ENCODE assay signal across 8 mouse cellular contexts in the genomic region with DNA sequence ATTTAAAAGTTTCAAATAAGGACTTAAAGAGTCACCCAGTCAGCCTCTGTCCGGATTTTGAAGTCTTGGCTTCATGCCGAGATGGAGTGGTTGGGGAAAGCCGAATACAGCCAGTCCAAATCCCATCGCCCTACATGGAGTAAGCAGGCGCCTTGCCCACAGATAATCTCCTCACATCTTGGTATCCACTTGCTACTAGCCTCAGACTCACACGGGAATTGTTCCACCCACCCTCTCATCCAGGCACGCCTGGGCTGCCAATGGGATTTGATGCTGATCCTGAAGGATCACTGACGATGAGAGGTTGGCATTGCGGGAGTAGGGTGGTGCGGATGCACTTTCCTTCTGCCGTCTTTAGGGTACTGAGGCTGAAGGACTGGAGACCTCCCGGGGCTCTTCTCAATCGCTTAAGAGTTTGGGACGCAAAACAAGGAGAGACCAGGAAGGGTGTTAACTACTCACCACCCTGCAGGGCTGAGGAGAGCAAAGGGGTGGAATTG. TPM values are rescaled to one million over a fixed set of nuclear protein-coding genes. Genes with fewer than 3 reads are reported as not detected.
DNase-seq lines count a peak whose midpoint lies in the region; ATAC-seq and TF ChIP-seq lines count a peak whose summit lies in the region.

A gene (plus strand): TSS at position 292 of the 500 bp plus-strand sequence.

- peaks cover 54% of the 10 kb centered on the region for H3K4me1 ChIP-seq in hindbrain, embryonic 10.5 days (replicated peaks)
- H3K4me1 ChIP-seq in lung, embryonic 14.5 days (ENCODE audit: insufficient read depth) = peaks cover 22% of the 10 kb centered on the region

- no peaks in the 10 kb centered on the region for H3K9me3 ChIP-seq in hindbrain, embryonic 10.5 days
- H3K9me3 ChIP-seq in lung, embryonic 14.5 days (ENCODE audit: low read depth, low read length) = no peaks in the 10 kb centered on the region

- no peak for TF ChIP-seq CTCF in lung, embryonic 14.5 days (IDR thresholded peaks at IDR 0.05; ENCODE audit: low read depth)

- peak within 1 kb of the TSS; percentile 82 for H3K4me2 ChIP-seq in lung, embryonic 14.5 days

- whole genome bisulfite sequencing in hindbrain, embryonic 10.5 days = under 1% methylated on average over 14 of the region's 14 CpGs
- 0% methylated on average over 14 of the region's 14 CpGs for WGBS in lung, embryonic 14.5 days

- DNase-seq in ZHBTc4 (ENCODE audit: low read depth, low spot score) = peak; percentile 65
- DNase-seq in cerebellum, adult 9-10 months = peak; percentile 79
- DNase-seq in frontal cortex, postnatal 14 days (ENCODE audit: low spot score in 2 of 2) = peak; percentile 62 to 77
- DNase-seq in hindbrain, embryonic 10.5 days (ENCODE audit: low spot score) = no peak
- peak; percentile 57 for DNase-seq in layer of hippocampus, adult 9-10 months (ENCODE audit: low spot score)
- DNase-seq in lung, embryonic 14.5 days = peak; percentile 85
- DNase-seq in ovary, adult 18-20 months (ENCODE audit: low spot score) = peak; percentile 49
- DNase-seq in yolk sac, embryonic 10.5 days (ENCODE audit: low spot score) = peak; percentile 35

- no peaks in the 10 kb centered on the region for H3K27me3 ChIP-seq in hindbrain, embryonic 10.5 days (ENCODE audit: insufficient read depth, poor library complexity, severe bottlenecking)
- no peaks in the 10 kb centered on the region for H3K27me3 ChIP-seq in lung, embryonic 14.5 days (ENCODE audit: insufficient read depth, low read length)

- H3K4me3 ChIP-seq in hindbrain, embryonic 10.5 days = peak within 1 kb of the TSS; percentile 86
- peak within 1 kb of the TSS; percentile 80 for H3K4me3 ChIP-seq in lung, embryonic 14.5 days (ENCODE audit: low read depth, low read length)

- H3K27ac ChIP-seq in hindbrain, embryonic 10.5 days = peak within 1 kb of the TSS; percentile 97
- peak within 1 kb of the TSS; percentile 99 for H3K27ac ChIP-seq in lung, embryonic 14.5 days (ENCODE audit: low read depth)

- peaks cover 55% of the 10 kb centered on the region for H3K36me3 ChIP-seq in hindbrain, embryonic 10.5 days
- H3K36me3 ChIP-seq in lung, embryonic 14.5 days (ENCODE audit: insufficient read depth) = peaks cover 48% of the 10 kb centered on the region

- ATAC-seq in lung, embryonic 14.5 days (ENCODE audit: insufficient read depth) = peak; percentile 26

- H3K9ac ChIP-seq in lung, embryonic 14.5 days = peak within 1 kb of the TSS; percentile 87

RNA-seq across cellular contexts. Expression of the gene that starts here (rescaled TPM):
- polyA plus RNA-seq in hindbrain, embryonic 10.5 days (2016; fragmentation: Nextera tagmentation; extraction: Ambion mirVana) = 50.4 and 56.0 TPM in 2 replicates
- polyA plus RNA-seq in lung, embryonic 14.5 days (2014; fragmentation: Nextera tagmentation; extraction: Ambion mirVana) = 34.9 and 38.2 TPM in 2 replicates
